Mouse (Mus musculus): ENCODE results near the gene Gm20509. TPM values are rescaled to one million over a fixed set of nuclear protein-coding genes. Genes with fewer than 3 reads are reported as not detected.

Gm20509 gene
- polyA plus RNA-seq, 1 experiment from 2014 or later: 0.14 TPM

DNA sequence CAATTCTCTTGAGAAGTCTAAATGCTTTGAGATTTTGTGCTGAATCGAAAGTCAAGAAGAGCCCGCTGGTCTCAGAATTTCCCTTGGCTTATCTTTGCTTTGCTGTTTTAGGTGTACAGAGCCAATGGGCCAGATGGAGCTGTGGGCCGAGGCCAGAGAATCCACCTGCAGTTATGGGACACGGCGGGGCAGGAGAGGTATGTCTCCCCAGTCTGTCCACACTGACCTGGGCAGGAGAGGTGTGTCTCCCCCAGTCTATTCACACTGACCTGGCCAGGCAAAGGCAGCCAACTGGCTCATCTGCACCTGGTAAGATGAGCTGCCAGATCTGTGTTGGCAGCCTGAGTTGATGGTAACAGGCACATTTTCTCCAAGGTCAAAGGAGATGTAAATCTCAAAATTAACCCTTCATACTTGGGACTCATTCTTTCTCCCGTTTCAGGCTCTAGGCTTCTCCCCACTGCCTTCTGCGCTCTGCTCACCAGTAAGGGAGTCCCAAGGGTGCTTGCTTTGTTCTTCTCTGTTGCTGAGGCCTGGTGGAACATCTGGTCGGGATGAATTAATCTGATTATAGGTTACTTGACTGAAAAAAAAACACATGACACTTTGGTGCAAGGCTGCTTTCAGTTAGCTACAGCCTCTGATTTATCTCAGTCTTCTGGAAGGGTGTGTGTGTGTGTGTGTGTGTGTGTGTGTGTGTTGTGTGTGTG lies 19.8 kb upstream of the Gm20509 start:
- WGBS: 77% methylated on average over 8 of the region's 8 CpGs
- ATAC-seq: no peak
- H3K36me3 ChIP-seq: no peaks in the 10 kb centered on the region
- no peaks in the 10 kb centered on the region for H3K27me3 ChIP-seq (replicated peaks)
- no peaks in the 10 kb centered on the region for H3K4me1 ChIP-seq (replicated peaks)
- no peaks in the 10 kb centered on the region for H3K9me3 ChIP-seq
- H3K27ac ChIP-seq: no peak overlapping the region
- no peak overlapping the region for H3K4me2 ChIP-seq (replicated peaks)
- H3K9ac ChIP-seq: no peak overlapping the region
- no peak overlapping the region for H3K4me3 ChIP-seq (replicated peaks)

DNA sequence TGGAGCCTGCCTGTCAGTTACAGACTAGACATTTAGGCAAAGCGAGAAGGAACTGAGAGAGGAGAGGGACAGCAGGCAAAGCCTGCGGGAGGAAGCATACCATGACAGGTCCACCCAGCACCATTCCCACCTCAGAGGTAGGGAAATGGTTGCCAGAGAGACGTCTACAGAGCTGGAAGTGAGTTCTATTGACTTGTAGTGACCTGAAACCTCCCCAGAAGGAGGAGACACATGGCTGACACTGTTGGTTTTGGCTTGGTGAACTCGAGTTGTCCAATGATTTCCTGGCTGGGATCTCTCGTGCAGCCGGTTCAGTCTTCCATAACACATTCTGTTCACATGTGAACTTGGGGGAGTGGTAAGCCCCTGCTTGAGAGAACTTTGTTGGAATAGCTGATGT lies 18.3 kb upstream of the Gm20509 start:
- no peak overlapping the region for H3K4me2 ChIP-seq (replicated peaks)
- 74% methylated on average over 6 of the region's 6 CpGs for WGBS
- H3K27me3 ChIP-seq (replicated peaks): no peaks in the 10 kb centered on the region
- H3K4me3 ChIP-seq (replicated peaks): no peak overlapping the region
- no peak overlapping the region for H3K27ac ChIP-seq
- no peak for ATAC-seq
- H3K9ac ChIP-seq: no peak overlapping the region
- H3K9me3 ChIP-seq: no peaks in the 10 kb centered on the region
- no peaks in the 10 kb centered on the region for H3K4me1 ChIP-seq (replicated peaks)
- no peaks in the 10 kb centered on the region for H3K36me3 ChIP-seq

DNA sequence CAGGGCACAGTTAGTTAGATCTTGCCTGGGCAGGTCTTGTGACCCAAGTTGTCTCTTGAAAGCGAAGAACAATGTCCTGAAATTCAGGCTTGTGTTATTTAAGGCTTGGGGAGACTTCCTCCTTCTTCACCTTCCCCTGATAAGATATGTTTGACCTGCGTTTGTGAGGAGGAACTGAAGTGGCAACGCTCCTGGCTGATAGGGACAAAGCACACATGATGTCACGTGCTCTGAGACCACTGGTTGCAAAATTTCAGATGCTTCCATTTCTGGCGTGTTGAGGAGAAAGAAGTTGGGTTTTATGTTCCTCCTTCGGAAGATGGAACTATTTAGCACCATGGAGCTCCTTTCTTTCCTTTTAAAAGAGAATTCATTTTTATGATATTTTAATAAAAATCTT lies 16.4 kb upstream of the Gm20509 start:
- H3K4me2 ChIP-seq (replicated peaks): no peak overlapping the region
- H3K9ac ChIP-seq: no peak overlapping the region
- no peak overlapping the region for H3K27ac ChIP-seq
- ATAC-seq: no peak
- WGBS: 71% methylated on average over 6 of the region's 6 CpGs
- H3K27me3 ChIP-seq (replicated peaks): no peaks in the 10 kb centered on the region
- no peaks in the 10 kb centered on the region for H3K36me3 ChIP-seq
- H3K4me3 ChIP-seq (replicated peaks): no peak overlapping the region
- no peaks in the 10 kb centered on the region for H3K4me1 ChIP-seq (replicated peaks)
- H3K9me3 ChIP-seq: no peaks in the 10 kb centered on the region

DNA sequence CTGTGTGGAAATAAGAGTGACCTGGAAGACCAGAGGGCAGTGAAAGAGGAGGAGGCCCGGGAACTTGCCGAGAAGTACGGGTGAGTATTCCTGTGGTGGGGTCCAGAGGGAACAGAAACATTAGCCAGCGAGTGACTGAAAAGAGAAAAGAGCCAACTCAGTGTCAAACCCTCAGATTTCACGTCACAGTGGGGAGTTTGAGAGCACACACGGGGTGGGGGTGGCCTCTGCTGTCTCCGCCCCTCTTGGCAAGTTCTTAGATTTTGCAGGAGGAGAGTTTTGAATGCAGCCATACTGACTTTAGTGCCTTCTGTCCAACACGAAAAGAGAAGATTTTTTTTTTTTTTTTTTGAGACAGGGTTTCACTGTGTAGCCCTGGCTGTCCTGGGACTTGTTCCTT lies 15.1 kb upstream of the Gm20509 start:
- H3K4me2 ChIP-seq (replicated peaks): no peak overlapping the region
- no peak overlapping the region for H3K4me3 ChIP-seq (replicated peaks)
- no peaks in the 10 kb centered on the region for H3K4me1 ChIP-seq (replicated peaks)
- no peak for ATAC-seq
- H3K27me3 ChIP-seq (replicated peaks): no peaks in the 10 kb centered on the region
- H3K9ac ChIP-seq: no peak overlapping the region
- WGBS: 61% methylated on average over 8 of the region's 8 CpGs
- H3K27ac ChIP-seq: no peak overlapping the region
- H3K9me3 ChIP-seq: no peaks in the 10 kb centered on the region
- no peaks in the 10 kb centered on the region for H3K36me3 ChIP-seq

DNA sequence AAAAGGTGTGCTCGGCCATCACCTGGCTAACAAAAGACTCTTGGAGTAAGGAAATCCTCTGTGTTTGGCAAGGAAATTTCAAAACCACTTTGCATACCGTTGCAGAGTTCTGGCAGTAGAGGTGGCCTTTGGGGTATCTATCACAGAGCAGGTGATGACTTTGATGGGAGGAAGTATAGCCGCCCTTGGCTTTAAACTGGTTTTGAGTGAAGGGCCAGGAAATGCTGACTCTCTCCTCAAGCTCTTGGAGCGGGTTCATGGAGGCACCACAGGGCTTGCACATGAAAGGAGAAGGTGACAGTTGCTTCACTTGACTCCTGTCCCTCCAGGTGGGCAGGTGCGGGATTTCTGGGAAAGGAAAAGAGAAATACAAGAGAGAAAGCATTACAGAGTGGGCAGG lies 14.7 kb upstream of the Gm20509 start:
- Histone ChIP-seq H3K9me3 (no peaks in the 10 kb centered on the region), H3K4me3 (replicated peaks) (no peak overlapping the region), H3K9ac (no peak overlapping the region), H3K36me3 (no peaks in the 10 kb centered on the region), H3K4me1 (replicated peaks) (no peaks in the 10 kb centered on the region), H3K27me3 (replicated peaks) (no peaks in the 10 kb centered on the region), H3K4me2 (replicated peaks) (no peak overlapping the region), H3K27ac (no peak overlapping the region)
- WGBS: 77% methylated on average over 5 of the region's 5 CpGs
- no peak for ATAC-seq

DNA sequence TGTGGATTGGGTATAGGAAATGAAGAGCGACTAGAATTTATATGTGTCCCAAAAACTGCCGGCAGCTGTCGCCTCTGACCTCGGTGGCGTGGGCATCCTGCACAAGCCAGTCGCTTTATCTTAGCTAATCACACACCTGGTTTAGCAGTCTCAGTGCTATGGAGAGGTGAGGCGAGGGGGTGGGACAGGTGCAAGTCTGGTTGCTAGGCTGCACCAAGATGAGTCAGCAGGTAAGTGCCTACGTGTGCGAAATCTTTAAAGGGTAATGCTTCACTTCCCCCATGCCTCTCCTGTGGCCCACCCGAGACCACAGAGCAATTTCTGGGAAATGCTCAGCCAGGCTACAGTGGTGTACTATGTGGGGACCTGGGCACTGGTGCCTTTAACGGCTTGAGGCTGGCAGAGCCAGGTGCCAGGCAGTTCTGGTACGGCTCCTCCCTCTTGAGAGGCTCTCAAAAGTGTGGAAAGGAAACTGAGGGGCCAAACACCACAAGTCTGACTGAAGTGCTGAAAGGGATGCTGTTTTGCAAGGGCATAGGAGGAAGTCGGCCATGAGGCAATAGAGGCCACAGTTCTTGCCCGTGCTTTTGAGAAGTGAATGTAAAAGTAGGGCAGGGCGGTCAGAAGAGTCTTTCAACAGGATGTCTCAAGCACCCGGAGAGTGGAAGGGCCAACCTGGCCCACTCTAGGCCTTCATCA lies 12.9 kb upstream of the Gm20509 start:
- no peaks in the 10 kb centered on the region for H3K36me3 ChIP-seq
- no peak overlapping the region for H3K4me3 ChIP-seq (replicated peaks)
- H3K27ac ChIP-seq: no peak overlapping the region
- ATAC-seq: peak; percentile 78
- no peaks in the 10 kb centered on the region for H3K9me3 ChIP-seq
- no peak overlapping the region for H3K9ac ChIP-seq
- no peak overlapping the region for H3K4me2 ChIP-seq (replicated peaks)
- no peaks in the 10 kb centered on the region for H3K27me3 ChIP-seq (replicated peaks)
- WGBS: 64% methylated on average over 16 of the region's 16 CpGs
- no peaks in the 10 kb centered on the region for H3K4me1 ChIP-seq (replicated peaks)

DNA sequence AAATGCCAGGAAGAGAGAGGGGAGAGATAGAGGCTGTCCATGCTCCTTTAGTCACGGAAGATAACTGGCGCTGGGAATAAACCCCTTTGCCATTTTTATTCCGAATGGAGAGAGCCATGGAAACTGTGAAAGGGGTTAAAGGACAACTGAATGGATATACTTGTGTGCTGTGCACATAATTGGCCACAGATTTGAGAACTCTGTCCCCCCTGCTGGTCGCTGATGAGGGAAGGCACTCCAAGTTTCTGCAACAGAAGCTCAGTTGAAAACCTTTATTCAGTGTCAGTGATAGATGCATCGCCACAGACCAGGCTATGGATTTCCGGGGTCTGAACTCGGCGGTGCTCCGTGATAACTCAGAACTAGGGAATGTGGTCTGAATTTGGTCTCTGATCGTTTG lies 12.1 kb upstream of the Gm20509 start:
- no peak overlapping the region for H3K27ac ChIP-seq
- H3K36me3 ChIP-seq: no peaks in the 10 kb centered on the region
- no peak overlapping the region for H3K9ac ChIP-seq
- H3K9me3 ChIP-seq: no peaks in the 10 kb centered on the region
- ATAC-seq: no peak
- WGBS: 84% methylated on average over 10 of the region's 10 CpGs
- no peak overlapping the region for H3K4me2 ChIP-seq (replicated peaks)
- H3K4me1 ChIP-seq (replicated peaks): no peaks in the 10 kb centered on the region
- H3K27me3 ChIP-seq (replicated peaks): no peaks in the 10 kb centered on the region
- no peak overlapping the region for H3K4me3 ChIP-seq (replicated peaks)

DNA sequence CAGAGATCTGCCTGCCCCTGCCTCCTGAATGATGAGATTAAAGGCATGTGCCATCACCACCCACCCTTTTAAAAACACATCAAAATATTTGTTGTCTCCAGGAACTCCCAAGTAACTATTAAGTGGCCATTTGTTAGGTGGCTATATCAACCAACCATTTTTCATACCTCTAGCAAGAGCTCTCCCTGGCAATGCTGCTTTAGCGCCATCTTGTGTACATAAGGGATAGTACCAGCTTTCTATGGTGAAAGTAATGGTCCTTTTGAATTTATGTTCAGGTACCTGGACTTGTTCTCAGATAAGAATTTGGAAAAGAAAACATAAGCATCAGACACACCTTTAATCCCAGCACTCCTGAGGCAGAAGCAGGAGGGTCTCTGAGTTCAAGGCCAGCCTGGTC lies 10.5 kb upstream of the Gm20509 start:
- H3K4me1 ChIP-seq (replicated peaks): no peaks in the 10 kb centered on the region
- H3K9ac ChIP-seq: no peak overlapping the region
- H3K27ac ChIP-seq: no peak overlapping the region
- no peaks in the 10 kb centered on the region for H3K27me3 ChIP-seq (replicated peaks)
- H3K9me3 ChIP-seq: no peaks in the 10 kb centered on the region
- ATAC-seq: no peak
- WGBS: 4% methylated on average over 1 of the region's 1 CpGs
- H3K36me3 ChIP-seq: no peaks in the 10 kb centered on the region
- no peak overlapping the region for H3K4me3 ChIP-seq (replicated peaks)
- no peak overlapping the region for H3K4me2 ChIP-seq (replicated peaks)

DNA sequence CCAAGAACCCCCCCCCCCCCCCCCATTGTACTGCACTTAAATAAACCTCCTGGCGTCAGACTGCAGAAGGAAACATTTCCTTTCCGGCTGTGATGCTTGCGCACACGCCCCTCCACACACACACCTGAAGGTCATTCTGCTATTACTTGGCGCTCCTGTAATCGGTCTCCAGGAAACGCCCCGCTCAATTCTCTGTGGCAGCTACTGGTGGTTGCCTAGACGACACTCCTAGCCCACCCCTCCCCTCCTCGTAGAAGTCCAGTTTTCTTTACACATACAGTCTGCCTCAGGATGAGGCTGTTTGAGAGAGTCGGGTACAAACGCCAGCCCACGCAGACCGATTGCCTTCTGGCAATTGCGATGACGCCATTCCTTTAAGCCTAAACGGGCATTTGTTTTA lies 7.7 kb upstream of the Gm20509 start:
- Histone ChIP-seq H3K36me3 (no peaks in the 10 kb centered on the region), H3K9me3 (no peaks in the 10 kb centered on the region), H3K9ac (no peak overlapping the region), H3K27ac (no peak overlapping the region), H3K4me2 (replicated peaks) (no peak overlapping the region), H3K4me3 (replicated peaks) (no peak overlapping the region), H3K4me1 (replicated peaks) (no peaks in the 10 kb centered on the region), H3K27me3 (replicated peaks) (no peaks in the 10 kb centered on the region)
- 27% methylated on average over 17 of the region's 17 CpGs for WGBS
- peak; percentile 88 for ATAC-seq

DNA sequence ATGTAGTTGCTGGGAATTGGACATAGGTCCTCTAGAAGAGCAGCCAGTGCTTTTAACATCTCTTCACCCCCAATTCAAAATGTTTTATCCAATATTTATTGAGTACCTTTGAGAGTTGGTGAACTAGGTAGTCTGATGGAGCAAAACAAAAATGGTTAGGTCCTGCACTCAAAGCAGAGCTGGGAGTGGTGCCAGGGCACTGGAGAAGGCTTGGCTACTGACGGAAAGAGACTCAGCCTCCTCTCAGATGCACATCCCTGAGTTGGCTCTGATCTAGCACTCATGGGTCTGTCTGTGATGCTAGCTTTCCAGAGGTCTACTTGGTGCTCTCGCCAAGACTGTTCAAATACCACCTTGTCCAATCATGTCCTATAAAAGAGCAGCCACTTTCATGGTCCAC lies 4.4 kb upstream of the Gm20509 start:
- H3K4me3 ChIP-seq (replicated peaks): no peak overlapping the region
- no peak for ATAC-seq
- H3K9me3 ChIP-seq: no peaks in the 10 kb centered on the region
- 76% methylated on average over 2 of the region's 2 CpGs for WGBS
- H3K9ac ChIP-seq: no peak overlapping the region
- H3K27me3 ChIP-seq (replicated peaks): peaks cover 3% of the 10 kb centered on the region; the same call in 1 of the 2 replicates
- H3K4me2 ChIP-seq (replicated peaks): no peak overlapping the region
- H3K36me3 ChIP-seq: no peaks in the 10 kb centered on the region
- H3K4me1 ChIP-seq (replicated peaks): peaks cover under 1% of the 10 kb centered on the region; the same call in 1 of the 2 replicates
- no peak overlapping the region for H3K27ac ChIP-seq

DNA sequence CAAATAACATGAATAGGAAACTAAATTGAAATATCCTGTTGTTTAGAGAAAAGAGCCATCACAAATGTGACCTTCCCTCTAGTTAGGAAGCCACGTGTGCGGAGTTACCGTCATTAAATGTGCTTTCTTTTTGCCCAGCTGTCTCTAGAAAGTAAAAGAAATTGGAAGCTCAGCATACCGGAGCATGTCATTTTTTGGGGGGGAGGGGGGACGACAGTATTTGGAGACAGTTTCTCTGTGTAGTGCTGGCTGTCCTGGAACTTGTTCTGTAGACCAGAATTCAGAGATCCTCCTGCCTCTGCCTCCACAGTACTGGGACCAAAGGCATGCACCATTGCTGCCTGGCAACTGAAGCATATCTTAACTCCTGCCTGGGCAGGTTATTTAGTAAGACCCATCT lies 734 bp upstream of the Gm20509 start, which contains the start of gene Khdc3:
TSS of gene Khdc3 (plus strand) at position 301 of the 400 bp plus-strand sequence.
- WGBS: 85% methylated on average over 5 of the region's 5 CpGs
- no peak within 1 kb of the TSS for H3K9ac ChIP-seq
- H3K9me3 ChIP-seq: no peaks in the 10 kb centered on the region
- ATAC-seq: no peak
- H3K4me2 ChIP-seq (replicated peaks): no peak within 1 kb of the TSS
- no peak within 1 kb of the TSS for H3K27ac ChIP-seq
- no peak within 1 kb of the TSS for H3K4me3 ChIP-seq (replicated peaks)
- H3K4me1 ChIP-seq (replicated peaks): peaks cover 9% of the 10 kb centered on the region
- H3K36me3 ChIP-seq: no peaks in the 10 kb centered on the region
- H3K27me3 ChIP-seq (replicated peaks): peaks cover 3% of the 10 kb centered on the region; the same call in 1 of the 2 replicates

DNA sequence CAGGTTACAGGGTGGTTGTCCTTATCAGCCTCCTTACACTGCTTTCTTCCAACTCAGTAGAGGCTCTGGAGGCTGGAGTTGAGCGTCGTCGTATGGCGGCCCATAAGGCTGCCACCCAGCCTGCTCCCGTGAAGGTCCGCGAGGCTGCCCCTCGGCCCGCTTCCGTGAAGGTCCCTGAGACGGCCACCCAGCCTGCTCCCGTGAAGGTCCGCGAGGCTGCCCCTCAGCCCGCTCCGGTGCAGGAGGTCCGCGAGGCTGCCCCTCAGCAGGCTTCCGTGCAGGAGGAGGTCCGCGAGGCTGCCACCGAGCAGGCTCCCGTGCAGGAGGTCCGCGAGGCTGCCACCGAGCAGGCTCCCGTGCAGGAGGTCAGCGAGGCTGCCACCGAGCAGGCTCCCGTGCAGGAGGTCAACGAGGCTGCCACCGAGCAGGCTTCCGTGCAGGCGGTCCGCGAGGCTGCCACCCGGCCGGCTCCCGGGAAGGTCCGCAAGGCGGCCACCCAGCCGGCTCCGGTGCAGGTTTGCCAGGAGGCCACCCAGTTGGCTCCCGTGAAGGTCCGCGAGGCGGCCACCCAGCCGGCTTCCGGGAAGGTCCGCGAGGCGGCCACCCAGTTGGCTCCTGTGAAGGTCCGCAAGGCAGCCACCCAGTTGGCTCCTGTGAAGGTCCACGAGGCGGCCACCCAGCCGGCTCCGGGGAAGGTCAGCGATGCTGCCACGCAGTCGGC lies 1.0 kb downstream of the Gm20509 start:
- peak; percentile 61 for ATAC-seq
- H3K36me3 ChIP-seq: no peaks in the 10 kb centered on the region
- WGBS: 7% methylated on average over 60 of the region's 60 CpGs
- H3K4me1 ChIP-seq (replicated peaks): peaks cover 9% of the 10 kb centered on the region
- H3K9ac ChIP-seq: peak overlapping the region; percentile 54
- no peaks in the 10 kb centered on the region for H3K9me3 ChIP-seq
- H3K27me3 ChIP-seq (replicated peaks): peaks cover 3% of the 10 kb centered on the region; the same call in 1 of the 2 replicates
- peak overlapping the region; percentile 96 for H3K4me2 ChIP-seq (replicated peaks)
- H3K4me3 ChIP-seq (replicated peaks): peak overlapping the region; percentile 43
- no peak overlapping the region for H3K27ac ChIP-seq
